Mouse (Mus musculus): ENCODE measurements around the gene Ttc29. TPM values are rescaled to one million over a fixed set of nuclear protein-coding genes. Genes with fewer than 3 reads are reported as not detected.

The Ttc29 gene
- total and polyA plus RNA-seq, 3 experiments: 0.49 TPM; not detected in 2

GRCm38 (mm10) chr8:78354801-78355200 is 141.7 kb downstream of the Ttc29 start:
- H3K79me2 ChIP-seq (replicated peaks; ENCODE audit: control insufficient read depth, insufficient read depth, low read length): no peaks in the 10 kb centered on the region
- intact Hi-C loops (cut with DNase I): no loop called here
- H3K4me3 ChIP-seq: no peak overlapping the region
- no peak overlapping the region for H3K9ac ChIP-seq (ENCODE audit: low read depth, low read length)
- no peaks in the 10 kb centered on the region for H3K4me1 ChIP-seq (ENCODE audit: control insufficient read depth, insufficient read depth, low read length)
- H3K27me3 ChIP-seq (ENCODE audit: control insufficient read depth, insufficient read depth, low read length): no peaks in the 10 kb centered on the region
- DNase-seq: no peak
- no peaks in the 10 kb centered on the region for H3K36me3 ChIP-seq (ENCODE audit: control insufficient read depth, insufficient read depth, low read length)
- no peak overlapping the region for H3K27ac ChIP-seq
- 86% methylated on average over 5 of the region's 5 CpGs for WGBS
- TF ChIP-seq EP300 (IDR thresholded peaks at IDR 0.05; ENCODE audit: insufficient read depth, low read depth, low read length) (no peak), POLR2A (IDR thresholded peaks at IDR 0.05; ENCODE audit: insufficient read depth, low read depth, low read length) (no peak), CTCF (IDR thresholded peaks at IDR 0.05) (no peak)

- DNase-seq: no peak
- no peak overlapping the region for H3K9ac ChIP-seq (ENCODE audit: low read depth, low read length)
- no peaks in the 10 kb centered on the region for H3K27me3 ChIP-seq (ENCODE audit: control insufficient read depth, insufficient read depth, low read length)
- no peaks in the 10 kb centered on the region for H3K36me3 ChIP-seq (ENCODE audit: control insufficient read depth, insufficient read depth, low read length)
- no peak for TF ChIP-seq POLR2A (IDR thresholded peaks at IDR 0.05; ENCODE audit: insufficient read depth, low read depth, low read length)
- no peak for TF ChIP-seq CTCF (IDR thresholded peaks at IDR 0.05)
- TF ChIP-seq EP300 (IDR thresholded peaks at IDR 0.05; ENCODE audit: insufficient read depth, low read depth, low read length): no peak
- H3K27ac ChIP-seq: no peak overlapping the region
- intact Hi-C loops (cut with DNase I): no loop called here
- H3K79me2 ChIP-seq (replicated peaks; ENCODE audit: control insufficient read depth, insufficient read depth, low read length): no peaks in the 10 kb centered on the region
- no peak overlapping the region for H3K4me3 ChIP-seq
- 78% methylated on average over 7 of the region's 7 CpGs for WGBS
- H3K4me1 ChIP-seq (ENCODE audit: control insufficient read depth, insufficient read depth, low read length): no peaks in the 10 kb centered on the region
Observed at GRCm38 (mm10) chr8:78390756-78391155, 177.7 kb downstream of the Ttc29 start.

GRCm38 (mm10) chr8:78419272-78419671 is 206.2 kb downstream of the Ttc29 start:
- DNase-seq: no peak
- no peaks in the 10 kb centered on the region for H3K79me2 ChIP-seq (replicated peaks; ENCODE audit: control insufficient read depth, insufficient read depth, low read length)
- no peak overlapping the region for H3K27ac ChIP-seq
- H3K27me3 ChIP-seq (ENCODE audit: control insufficient read depth, insufficient read depth, low read length): peaks cover 4% of the 10 kb centered on the region; the same call in 1 of the 2 replicates
- 42% methylated on average over 4 of the region's 4 CpGs for WGBS
- H3K9ac ChIP-seq (ENCODE audit: low read depth, low read length): no peak overlapping the region
- no peaks in the 10 kb centered on the region for H3K36me3 ChIP-seq (ENCODE audit: control insufficient read depth, insufficient read depth, low read length)
- TF ChIP-seq CTCF (IDR thresholded peaks at IDR 0.05): no peak
- no peak for TF ChIP-seq EP300 (IDR thresholded peaks at IDR 0.05; ENCODE audit: insufficient read depth, low read depth, low read length)
- no peak for TF ChIP-seq POLR2A (IDR thresholded peaks at IDR 0.05; ENCODE audit: insufficient read depth, low read depth, low read length)
- no peak overlapping the region for H3K4me3 ChIP-seq
- intact Hi-C loops (cut with DNase I): no loop called here
- H3K4me1 ChIP-seq (ENCODE audit: control insufficient read depth, insufficient read depth, low read length): no peaks in the 10 kb centered on the region

GRCm38 (mm10) chr8:78420101-78420503 is 207.0 kb downstream of the Ttc29 start:
- H3K27ac ChIP-seq: no peak overlapping the region
- H3K36me3 ChIP-seq (ENCODE audit: control insufficient read depth, insufficient read depth, low read length): no peaks in the 10 kb centered on the region
- H3K27me3 ChIP-seq (ENCODE audit: control insufficient read depth, insufficient read depth, low read length): peaks cover 4% of the 10 kb centered on the region; the same call in 1 of the 2 replicates
- 2% methylated on average over 19 of the region's 19 CpGs for WGBS
- H3K79me2 ChIP-seq (replicated peaks; ENCODE audit: control insufficient read depth, insufficient read depth, low read length): no peaks in the 10 kb centered on the region
- no peak overlapping the region for H3K9ac ChIP-seq (ENCODE audit: low read depth, low read length)
- H3K4me3 ChIP-seq: no peak overlapping the region
- H3K4me1 ChIP-seq (ENCODE audit: control insufficient read depth, insufficient read depth, low read length): no peaks in the 10 kb centered on the region
- TF ChIP-seq POLR2A (IDR thresholded peaks at IDR 0.05; ENCODE audit: insufficient read depth, low read depth, low read length): no peak
- no peak for TF ChIP-seq EP300 (IDR thresholded peaks at IDR 0.05; ENCODE audit: insufficient read depth, low read depth, low read length)
- no peak for TF ChIP-seq CTCF (IDR thresholded peaks at IDR 0.05)
- DNase-seq: peak; percentile 15 to 26
- intact Hi-C loops (cut with DNase I): no loop called here

GRCm38 (mm10) chr8:78423937-78424336 is 210.8 kb downstream of the Ttc29 start:
- H3K9ac ChIP-seq (ENCODE audit: low read depth, low read length): no peak overlapping the region
- TF ChIP-seq EP300 (IDR thresholded peaks at IDR 0.05; ENCODE audit: insufficient read depth, low read depth, low read length) (no peak), CTCF (IDR thresholded peaks at IDR 0.05) (no peak), POLR2A (IDR thresholded peaks at IDR 0.05; ENCODE audit: insufficient read depth, low read depth, low read length) (no peak)
- no peaks in the 10 kb centered on the region for H3K4me1 ChIP-seq (ENCODE audit: control insufficient read depth, insufficient read depth, low read length)
- no peaks in the 10 kb centered on the region for H3K36me3 ChIP-seq (ENCODE audit: control insufficient read depth, insufficient read depth, low read length)
- H3K79me2 ChIP-seq (replicated peaks; ENCODE audit: control insufficient read depth, insufficient read depth, low read length): no peaks in the 10 kb centered on the region
- intact Hi-C loops (cut with DNase I): no loop called here
- no peak overlapping the region for H3K4me3 ChIP-seq
- WGBS: 0% methylated on average over 1 of the region's 1 CpGs
- peaks cover 7% of the 10 kb centered on the region for H3K27me3 ChIP-seq (ENCODE audit: control insufficient read depth, insufficient read depth, low read length)
- H3K27ac ChIP-seq: no peak overlapping the region
- no peak for DNase-seq

- no peak overlapping the region for H3K9ac ChIP-seq (ENCODE audit: low read depth, low read length)
- H3K27ac ChIP-seq: no peak overlapping the region
- H3K79me2 ChIP-seq (replicated peaks; ENCODE audit: control insufficient read depth, insufficient read depth, low read length): no peaks in the 10 kb centered on the region
- no peak overlapping the region for H3K4me3 ChIP-seq
- no peaks in the 10 kb centered on the region for H3K36me3 ChIP-seq (ENCODE audit: control insufficient read depth, insufficient read depth, low read length)
- no peaks in the 10 kb centered on the region for H3K4me1 ChIP-seq (ENCODE audit: control insufficient read depth, insufficient read depth, low read length)
- DNase-seq: no peak
- intact Hi-C loops (cut with DNase I): no loop called here
- H3K27me3 ChIP-seq (ENCODE audit: control insufficient read depth, insufficient read depth, low read length): peaks cover 5% of the 10 kb centered on the region
- TF ChIP-seq EP300 (IDR thresholded peaks at IDR 0.05; ENCODE audit: insufficient read depth, low read depth, low read length) (no peak), POLR2A (IDR thresholded peaks at IDR 0.05; ENCODE audit: insufficient read depth, low read depth, low read length) (no peak), CTCF (IDR thresholded peaks at IDR 0.05) (no peak)
- WGBS: 4% methylated on average over 10 of the region's 10 CpGs
Observed at GRCm38 (mm10) chr8:78426455-78426854, 213.4 kb downstream of the Ttc29 start.
